Mouse (Mus musculus) hindbrain, embryonic 10.5 days (tissue): Measurements from ENCODE around the gene Cage1. TPM values are rescaled to one million over a fixed set of nuclear protein-coding genes. Genes with fewer than 3 reads are reported as not detected.

ENCODE experiments used
- DNase-seq: peaks from one replicate; pipeline ENCODE4 v3.0.0-alpha.2; 2017; ENCODE audit warnings: low spot score
- H3K27ac ChIP-seq: fragments of 300-500 bp; sonication (generic); 2 replicates; pipeline ENCODE4 v1.5.1; 2016; ENCODE audit warnings: mild to moderate bottlenecking, moderate library complexity
- H3K27me3 ChIP-seq: fragments of 300-500 bp; sonication (generic); 2 replicates; pipeline ENCODE4 v1.6.1; 2016; ENCODE audit warnings: mild to moderate bottlenecking; ENCODE audit not compliant: poor library complexity, insufficient read depth, severe bottlenecking
- H3K36me3 ChIP-seq: fragments of 300-500 bp; sonication (generic); 2 replicates; pipeline ENCODE4 v1.6.1; 2016; ENCODE audit warnings: mild to moderate bottlenecking, moderate library complexity
- H3K4me1 ChIP-seq: fragments of 300-500 bp; sonication (generic); replicated peaks from 2 replicates; pipeline ENCODE4 v1.6.1; 2016; ENCODE audit warnings: mild to moderate bottlenecking
- H3K4me3 ChIP-seq: fragments of 300-500 bp; sonication (generic); 2 replicates; pipeline ENCODE4 v1.5.1; 2016; ENCODE audit warnings: mild to moderate bottlenecking, moderate library complexity
- H3K9me3 ChIP-seq: fragments of 300-500 bp; sonication (generic); 2 replicates; pipeline ENCODE4 v1.6.1; 2016; ENCODE audit warnings: mild to moderate bottlenecking, moderate library complexity
- WGBS: fragments of 180-500 bp; shearing (Covaris S2); methylation state at CpG from one replicate; pipeline ENCODE4 v1.1.7; 2016; 5-methylcytosine and 5-hydroxymethylcytosine counted together
- polyA plus RNA-seq: library from polyadenylated mRNA; unstranded; fragments of >200 nt; fragmentation: Nextera tagmentation; extraction: Ambion mirVana; gene quantifications from 2 replicates; pipeline ENCODE4 v1.2.1, GENCODE M21; 2016

Gene Cage1
- polyA plus RNA-seq, 1 experiment from 2014 or later = 0.75 TPM

DNA sequence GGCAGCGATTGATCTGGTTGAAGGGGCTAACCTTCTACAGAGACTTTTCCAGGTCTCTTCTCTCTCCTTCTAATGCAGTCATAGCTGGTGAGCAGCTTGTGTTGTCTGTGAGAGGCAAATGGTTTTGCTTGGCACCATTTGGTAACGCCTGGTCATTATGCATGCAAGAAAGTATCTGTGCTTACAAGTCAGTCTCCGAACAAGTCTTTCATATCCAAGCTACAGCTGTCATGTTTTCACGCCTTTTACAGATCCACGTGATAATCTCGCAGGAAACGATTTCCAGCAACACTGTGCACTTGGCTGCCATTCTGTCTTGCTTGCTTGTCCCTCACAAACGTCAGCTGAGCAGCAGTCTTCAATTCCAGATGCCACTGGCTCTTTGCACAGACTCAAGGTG, 66.9 kb downstream of the Cage1 start:
- no peak for DNase-seq

DNA sequence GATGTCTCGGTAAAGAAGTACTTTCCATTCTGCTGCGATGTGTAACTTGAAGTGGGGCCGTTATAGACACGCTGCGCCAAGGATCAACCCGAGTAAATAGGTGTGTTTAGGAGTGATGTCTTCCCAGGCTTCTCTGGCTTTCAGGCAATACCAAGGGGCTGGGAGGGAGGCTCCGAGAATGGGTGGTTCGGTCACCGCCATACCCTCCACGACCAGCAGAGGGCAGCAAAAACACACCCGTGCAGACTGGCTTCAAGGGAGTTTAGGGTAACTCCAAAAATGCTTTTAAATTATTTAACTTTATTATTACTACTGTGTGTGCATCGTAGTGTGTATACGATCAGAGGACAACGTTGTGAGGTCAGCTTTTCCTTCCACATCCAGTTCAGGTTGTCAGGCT, 67.5 kb downstream of the Cage1 start:
- no peak overlapping the region for H3K27ac ChIP-seq
- peaks cover 7% of the 10 kb centered on the region for H3K36me3 ChIP-seq
- 12% methylated on average over 14 of the region's 14 CpGs for WGBS
- no peaks in the 10 kb centered on the region for H3K9me3 ChIP-seq
- H3K27me3 ChIP-seq = peaks cover 6% of the 10 kb centered on the region
- no peak overlapping the region for H3K4me3 ChIP-seq
- H3K4me1 ChIP-seq = peaks cover 42% of the 10 kb centered on the region
- DNase-seq = peak; percentile 86

More for the DNA sequence above, 66.9 kb downstream of the Cage1 start:
- 73% methylated on average over 8 of the region's 8 CpGs for WGBS
- H3K9me3 ChIP-seq = no peaks in the 10 kb centered on the region
- H3K27me3 ChIP-seq = no peaks in the 10 kb centered on the region; the same call in 1 of the 2 replicates
- no peak overlapping the region for H3K4me3 ChIP-seq
- H3K4me1 ChIP-seq = peaks cover 35% of the 10 kb centered on the region
- H3K36me3 ChIP-seq = peaks cover 11% of the 10 kb centered on the region
- no peak overlapping the region for H3K27ac ChIP-seq

- Histone ChIP-seq H3K9me3 (no peaks in the 10 kb centered on the region), H3K27me3 (peaks cover 13% of the 10 kb centered on the region), H3K4me1 (peaks cover 51% of the 10 kb centered on the region), H3K4me3 (no peak overlapping the region), H3K27ac (peak overlapping the region; percentile 75), H3K36me3 (peaks cover 2% of the 10 kb centered on the region; the same call in 1 of the 2 replicates)
- no peak for DNase-seq
- WGBS = 61% methylated on average over 10 of the region's 10 CpGs
Observed at GRCm38 (mm10) chr13:37967565-37967964, 69.3 kb downstream of the Cage1 start.

DNA sequence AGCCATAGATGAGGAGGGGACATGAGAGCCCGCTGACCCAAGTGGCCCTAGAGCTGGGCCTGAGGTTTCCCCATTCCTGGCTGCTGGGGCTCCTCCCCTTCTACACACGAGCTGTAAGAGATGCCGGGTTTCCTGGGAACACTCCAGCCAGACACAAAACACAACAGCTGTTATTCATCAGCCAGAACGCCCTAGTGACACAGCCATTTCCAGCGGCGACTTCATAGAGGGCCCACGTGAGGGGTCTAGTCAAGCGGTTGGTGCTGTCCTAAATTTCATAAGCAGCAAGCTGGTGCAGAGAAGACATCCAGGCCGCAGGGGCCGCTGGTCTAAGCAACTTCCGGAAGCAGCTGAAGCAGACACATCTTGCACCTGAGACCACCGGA, 69.8 kb downstream of the Cage1 start:
- peaks cover 13% of the 10 kb centered on the region for H3K27me3 ChIP-seq
- DNase-seq = peak; percentile 60
- no peaks in the 10 kb centered on the region for H3K36me3 ChIP-seq
- no peak overlapping the region for H3K4me3 ChIP-seq
- H3K9me3 ChIP-seq = no peaks in the 10 kb centered on the region
- WGBS = 43% methylated on average over 12 of the region's 12 CpGs
- H3K27ac ChIP-seq = peak overlapping the region; percentile 75
- peaks cover 51% of the 10 kb centered on the region for H3K4me1 ChIP-seq

GRCm38 (mm10) chr13:37966256-37967051, 70.4 kb downstream of the Cage1 start:
- Histone ChIP-seq H3K36me3 (no peaks in the 10 kb centered on the region), H3K27ac (peak overlapping the region; percentile 75), H3K4me3 (no peak overlapping the region), H3K27me3 (peaks cover 13% of the 10 kb centered on the region), H3K9me3 (no peaks in the 10 kb centered on the region), H3K4me1 (peaks cover 51% of the 10 kb centered on the region)
- no peak for DNase-seq
- 85% methylated on average over 15 of the region's 15 CpGs for WGBS

- Histone ChIP-seq H3K9me3 (no peaks in the 10 kb centered on the region), H3K27me3 (peaks cover 13% of the 10 kb centered on the region), H3K27ac (peak overlapping the region; percentile 71), H3K4me3 (no peak overlapping the region), H3K36me3 (no peaks in the 10 kb centered on the region), H3K4me1 (peaks cover 51% of the 10 kb centered on the region)
- WGBS = 21% methylated on average over 17 of the region's 17 CpGs
- peak; percentile 52 for DNase-seq
Observed at GRCm38 (mm10) chr13:37965126-37965914, 71.5 kb downstream of the Cage1 start.

GRCm38 (mm10) chr13:37964128-37965087, 72.5 kb downstream of the Cage1 start:
- Histone ChIP-seq H3K36me3 (no peaks in the 10 kb centered on the region), H3K9me3 (no peaks in the 10 kb centered on the region), H3K4me1 (peaks cover 51% of the 10 kb centered on the region), H3K27ac (peak overlapping the region; percentile 82), H3K4me3 (peak overlapping the region; percentile 52), H3K27me3 (peaks cover 13% of the 10 kb centered on the region)
- DNase-seq = no peak
- WGBS = 37% methylated on average over 20 of the region's 20 CpGs

GRCm38 (mm10) chr13:37963354-37964007, 73.4 kb downstream of the Cage1 start:
- DNase-seq = peak; percentile 82
- Histone ChIP-seq H3K9me3 (no peaks in the 10 kb centered on the region), H3K27me3 (peaks cover 13% of the 10 kb centered on the region), H3K36me3 (no peaks in the 10 kb centered on the region), H3K27ac (peak overlapping the region; percentile 82), H3K4me3 (peak overlapping the region; percentile 52), H3K4me1 (peaks cover 47% of the 10 kb centered on the region)
- WGBS = 3% methylated on average over 12 of the region's 12 CpGs

DNA sequence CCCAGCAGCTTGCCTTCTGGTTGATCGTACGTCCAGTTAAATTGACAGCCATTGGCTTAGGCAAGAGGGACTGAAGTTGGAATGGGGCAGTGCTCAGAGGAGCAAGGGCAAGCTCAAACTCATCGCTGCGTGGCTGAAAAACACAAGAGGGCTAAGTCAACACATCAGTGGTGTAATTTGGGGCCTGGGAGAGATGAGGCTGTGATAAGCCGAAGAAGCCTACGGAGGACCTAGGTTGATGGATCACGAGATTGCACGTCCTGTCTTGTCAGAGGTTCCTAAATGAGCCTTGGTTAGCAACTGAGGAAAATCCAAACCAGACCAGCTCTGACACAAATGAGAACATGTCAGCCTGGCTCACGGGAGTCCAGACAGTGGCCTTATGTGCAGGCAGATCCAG, 74.3 kb downstream of the Cage1 start:
- WGBS = 89% methylated on average over 9 of the region's 9 CpGs
- no peak overlapping the region for H3K27ac ChIP-seq
- DNase-seq = no peak
- no peaks in the 10 kb centered on the region for H3K36me3 ChIP-seq
- peaks cover 13% of the 10 kb centered on the region for H3K27me3 ChIP-seq
- no peaks in the 10 kb centered on the region for H3K9me3 ChIP-seq
- peaks cover 42% of the 10 kb centered on the region for H3K4me1 ChIP-seq
- no peak overlapping the region for H3K4me3 ChIP-seq

DNA sequence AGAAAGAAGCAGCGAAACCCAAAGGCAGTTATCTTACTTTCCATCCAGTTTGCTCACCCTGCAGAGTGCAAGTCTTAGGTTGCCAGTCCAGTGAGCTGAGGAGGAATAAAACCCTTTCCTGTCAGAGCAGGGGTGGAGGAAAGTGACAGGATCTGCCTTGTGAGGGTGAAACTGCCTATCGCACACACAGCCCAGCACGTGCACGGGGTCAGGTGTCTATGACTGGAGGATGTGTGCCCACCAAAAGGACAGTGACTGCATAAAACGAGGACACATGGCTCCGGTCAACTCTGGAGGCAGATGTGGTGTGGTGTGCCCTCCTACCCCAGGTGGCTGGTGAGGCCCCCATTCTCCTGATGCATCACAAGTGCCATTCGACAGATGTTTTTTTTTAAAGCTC, 76.9 kb downstream of the Cage1 start:
- Histone ChIP-seq H3K27me3 (peaks cover 12% of the 10 kb centered on the region), H3K27ac (no peak overlapping the region), H3K9me3 (no peaks in the 10 kb centered on the region), H3K4me1 (peaks cover 16% of the 10 kb centered on the region), H3K36me3 (no peaks in the 10 kb centered on the region), H3K4me3 (no peak overlapping the region)
- whole genome bisulfite sequencing = 91% methylated on average over 7 of the region's 7 CpGs
- no peak for DNase-seq

- DNase-seq = no peak
- 83% methylated on average over 15 of the region's 15 CpGs for WGBS
- no peak overlapping the region for H3K4me3 ChIP-seq
Observed at GRCm38 (mm10) chr13:37959239-37959907, 77.5 kb downstream of the Cage1 start.

More at GRCm38 (mm10) chr13:37959239-37959907, 77.5 kb downstream of the Cage1 start:
- Histone ChIP-seq H3K27me3 (peaks cover 7% of the 10 kb centered on the region), H3K36me3 (no peaks in the 10 kb centered on the region), H3K9me3 (no peaks in the 10 kb centered on the region), H3K4me1 (peaks cover 10% of the 10 kb centered on the region), H3K27ac (no peak overlapping the region)
